In genomic region chr1:93811495-93812039, GRCm38 (mm10) we compare ENCODE assay signal across 15 mouse cellular contexts. TPM values are rescaled to one million over a fixed set of nuclear protein-coding genes. Genes with fewer than 3 reads are reported as not detected.
"Had no signal": no experiment of that assay in that cellular context is flagged by ENCODE, and none has a peak within 500 bp of the region (broad histone marks: within the 10 kb centered on the region; RNA-seq: fewer than 3 reads in every experiment).

No protein-coding gene starts in this region.

- H3K9me3 ChIP-seq: limb, embryonic 10.5 days; liver, embryonic 13.5 days; midbrain, embryonic 10.5 days; neural tube, embryonic 15.5 days had no signal

- H3K27ac ChIP-seq: left cerebral cortex, adult 2 months; limb, embryonic 10.5 days; liver, embryonic 13.5 days; midbrain, embryonic 10.5 days; neural tube, embryonic 15.5 days had no signal

- H3K9ac ChIP-seq: liver, embryonic 13.5 days; liver, postnatal 0 days; neural tube, embryonic 15.5 days had no signal

- H3K4me1 ChIP-seq: limb, embryonic 10.5 days; midbrain, embryonic 10.5 days; neural tube, embryonic 15.5 days had no signal

- DNase-seq: kidney, postnatal 25 days; liver, embryonic 13.5 days; liver, postnatal 0 days; midbrain, embryonic 14.5 days; right cerebral cortex, adult 18-20 months; right cerebral cortex, postnatal 25 days; thymus, postnatal 36 days had no signal

- H3K27me3 ChIP-seq: liver, embryonic 13.5 days; neural tube, embryonic 15.5 days had no signal

- H3K4me3 ChIP-seq: left cerebral cortex, adult 2 months; limb, embryonic 10.5 days; liver, embryonic 13.5 days; midbrain, embryonic 10.5 days; myocyte; neural tube, embryonic 15.5 days had no signal

RNA-seq across cellular contexts. Expression of gene Gal3st2, which starts 49.5 kb away (rescaled TPM):
- total RNA-seq: layer of hippocampus, postnatal 25 days; megakaryocyte progenitor cell, adult 5-6 weeks had no signal
- polyA plus RNA-seq: limb, embryonic 10.5 days; liver, embryonic 13.5 days; midbrain, embryonic 10.5 days; neural tube, embryonic 11.5 days; neural tube, embryonic 15.5 days had no signal
